Mouse (Mus musculus): Measurements from ENCODE around the gene 2410131K14Rik.

DNA sequence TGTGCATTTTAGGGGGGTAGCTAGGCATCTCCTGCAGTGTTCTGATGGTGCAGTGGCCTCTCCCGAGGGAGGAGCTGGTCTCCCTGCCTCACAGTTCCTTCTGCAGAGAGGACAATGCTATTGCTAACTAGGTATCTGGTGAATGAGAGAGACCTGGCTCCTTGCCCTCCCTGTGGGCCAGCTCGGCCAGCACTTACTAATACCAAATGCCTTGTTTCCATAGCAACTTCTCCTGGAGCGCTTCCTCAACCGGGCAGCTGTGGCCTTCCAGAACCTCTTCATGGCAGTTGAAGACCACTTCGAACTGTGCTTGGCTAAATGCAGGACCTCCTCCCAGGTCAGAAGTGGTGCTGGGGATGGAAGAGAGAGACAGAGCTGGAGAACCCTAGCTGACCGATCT lies 14.1 kb downstream of the 2410131K14Rik start:
- TF ChIP-seq CTCF (conservative IDR thresholded peaks at IDR 0.05; ENCODE audit: low read length), result no peak
- no peak for TF ChIP-seq NANOG (IDR thresholded peaks at IDR 0.05; ENCODE audit: borderline replicate concordance, low read length)
